Mouse (Mus musculus) ES-CJ7 (cell line): ENCODE measurements around the gene Draxin.
A peak's percentile ranks its signal among the peaks of the same experiment; 100 is the strongest.

Experiments
- DNase-seq: peaks from one replicate; pipeline ENCODE4 v3.0.0; 2011; ENCODE audit warnings: low read depth, low spot score

Gene Draxin

GRCm38 (mm10) chr4:148115467-148115866, 15.0 kb downstream of the Draxin start:
- peak; percentile 49 for DNase-seq

- DNase-seq, result peak; percentile 90
These were observed 15.6 kb downstream of the Draxin start for GRCm38 (mm10) chr4:148114758-148115391.

GRCm38 (mm10) chr4:148112519-148112918, 18.0 kb downstream of the Draxin start:
- no peak for DNase-seq

DNA sequence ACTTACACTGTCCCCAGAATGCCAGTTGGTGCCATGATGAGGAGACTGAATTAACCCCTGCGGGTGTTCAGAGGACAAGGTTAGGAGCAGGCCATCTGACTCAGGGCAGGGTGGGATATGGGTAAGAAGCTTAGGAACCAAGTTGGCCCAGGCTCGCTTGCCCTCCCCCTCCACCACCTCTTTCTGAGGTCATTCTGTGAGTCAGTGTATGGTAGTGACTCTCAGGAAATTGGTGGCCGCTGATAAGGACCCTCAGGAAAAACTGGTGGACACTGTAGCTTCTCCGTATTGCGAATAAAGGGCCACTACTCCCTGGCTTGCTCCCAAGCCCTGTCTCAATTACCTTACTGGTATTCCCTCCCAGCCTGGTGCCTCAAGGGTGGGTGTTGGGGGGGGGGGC, 21.3 kb downstream of the Draxin start:
- no peak for DNase-seq

DNA sequence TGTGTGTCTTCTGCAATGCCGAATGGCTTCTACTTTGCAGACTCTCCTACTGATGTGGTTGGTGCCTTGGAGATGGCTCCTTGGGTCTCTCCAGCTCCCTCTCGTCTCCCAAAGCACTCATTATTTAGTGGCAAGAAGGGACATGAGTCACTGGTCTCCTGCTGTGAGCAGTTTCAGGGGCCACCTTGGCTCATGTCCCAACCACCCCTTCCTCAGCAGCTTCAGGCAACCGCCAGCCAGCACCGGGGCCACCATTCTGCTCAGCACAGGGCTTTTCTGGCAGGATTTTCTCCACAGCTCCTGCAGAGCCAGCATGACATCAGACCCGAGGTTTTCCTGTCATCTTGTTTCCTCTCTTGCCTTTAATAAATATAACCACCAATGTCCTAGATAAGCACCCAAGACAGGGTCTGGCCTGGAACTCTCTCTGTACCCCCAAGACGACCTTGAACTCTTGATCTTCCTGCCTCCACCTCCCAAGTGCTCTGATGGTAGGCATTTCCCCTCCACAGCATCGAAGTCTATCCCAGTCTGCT, 21.9 kb downstream of the Draxin start:
- no peak for DNase-seq

DNA sequence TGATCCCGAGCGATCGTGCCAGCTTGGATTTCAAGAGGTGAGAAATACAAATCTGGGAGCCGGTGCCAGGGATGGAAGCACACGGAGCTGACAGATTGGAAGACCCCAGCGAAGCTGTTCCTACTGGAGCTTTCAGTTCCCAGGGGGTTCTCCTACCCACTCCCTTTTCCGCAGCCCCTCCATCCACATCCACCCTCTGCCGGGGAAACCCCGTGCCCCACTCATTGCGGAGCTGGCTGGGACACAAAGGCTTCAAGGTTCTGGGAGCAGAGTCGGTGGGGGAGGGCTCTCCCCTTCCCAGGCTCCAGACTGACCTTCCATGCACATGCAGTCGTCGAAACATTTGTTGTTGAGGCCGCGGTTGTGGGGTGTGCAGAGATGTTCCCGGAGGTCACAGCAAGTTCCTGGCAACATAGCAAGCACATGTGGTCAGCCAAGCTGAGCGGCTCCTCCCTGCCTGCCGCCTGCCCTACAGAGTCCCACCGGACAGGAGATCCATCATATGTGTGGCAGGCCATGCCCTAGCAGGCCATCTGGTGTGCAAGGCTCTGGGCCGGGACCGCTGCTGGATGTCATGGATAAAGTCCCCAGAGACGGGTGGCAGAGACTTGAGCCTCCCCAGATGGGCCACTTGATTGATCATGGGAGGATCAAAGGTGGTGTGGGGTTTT, 22.7 kb downstream of the Draxin start:
- DNase-seq, result no peak

DNA sequence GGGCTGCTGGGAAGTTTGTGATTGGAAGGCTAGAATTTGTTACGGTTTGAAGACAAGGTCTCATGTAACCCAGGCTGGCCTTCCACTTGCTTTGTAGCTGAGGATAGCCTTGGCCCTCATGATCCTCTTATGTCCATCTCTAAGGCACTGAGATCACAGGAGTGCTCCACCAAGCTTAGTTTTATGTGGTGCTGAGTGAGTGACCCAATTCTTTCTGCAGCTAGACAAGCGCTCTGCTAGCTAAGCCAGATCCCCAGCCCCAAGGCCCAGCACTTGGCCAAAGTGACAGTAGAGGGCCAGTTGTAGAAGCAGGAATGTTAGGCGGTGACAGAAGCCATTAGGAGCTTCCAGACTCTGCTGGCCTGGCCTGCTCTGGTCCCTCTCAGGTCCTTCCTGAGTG, 26.4 kb downstream of the Draxin start:
- DNase-seq, result no peak

GRCm38 (mm10) chr4:148101801-148102527, 28.5 kb downstream of the Draxin start:
- DNase-seq, result peak; percentile 87

- DNase-seq, result no peak
These were observed 31.8 kb downstream of the Draxin start for GRCm38 (mm10) chr4:148098666-148099065.

GRCm38 (mm10) chr4:148097936-148098335, 32.6 kb downstream of the Draxin start:
- no peak for DNase-seq

- peak; percentile 52 for DNase-seq
These were observed 35.4 kb downstream of the Draxin start for GRCm38 (mm10) chr4:148095081-148095480.

GRCm38 (mm10) chr4:148094161-148094560, 36.3 kb downstream of the Draxin start:
- peak; percentile 82 for DNase-seq

- peak; percentile 59 for DNase-seq
These were observed 37.8 kb downstream of the Draxin start for GRCm38 (mm10) chr4:148092551-148093271.

GRCm38 (mm10) chr4:148091181-148091580, 39.3 kb downstream of the Draxin start:
- DNase-seq, result peak; percentile 72

- DNase-seq, result peak; percentile 86
These were observed 41.3 kb downstream of the Draxin start for GRCm38 (mm10) chr4:148089166-148089565.

- DNase-seq, result peak; percentile 95
These were observed 42.5 kb downstream of the Draxin start, which contains the start of gene Agtrap for GRCm38 (mm10) chr4:148087907-148088527. TSS of gene Agtrap (minus strand) at chr4:148088031.

DNA sequence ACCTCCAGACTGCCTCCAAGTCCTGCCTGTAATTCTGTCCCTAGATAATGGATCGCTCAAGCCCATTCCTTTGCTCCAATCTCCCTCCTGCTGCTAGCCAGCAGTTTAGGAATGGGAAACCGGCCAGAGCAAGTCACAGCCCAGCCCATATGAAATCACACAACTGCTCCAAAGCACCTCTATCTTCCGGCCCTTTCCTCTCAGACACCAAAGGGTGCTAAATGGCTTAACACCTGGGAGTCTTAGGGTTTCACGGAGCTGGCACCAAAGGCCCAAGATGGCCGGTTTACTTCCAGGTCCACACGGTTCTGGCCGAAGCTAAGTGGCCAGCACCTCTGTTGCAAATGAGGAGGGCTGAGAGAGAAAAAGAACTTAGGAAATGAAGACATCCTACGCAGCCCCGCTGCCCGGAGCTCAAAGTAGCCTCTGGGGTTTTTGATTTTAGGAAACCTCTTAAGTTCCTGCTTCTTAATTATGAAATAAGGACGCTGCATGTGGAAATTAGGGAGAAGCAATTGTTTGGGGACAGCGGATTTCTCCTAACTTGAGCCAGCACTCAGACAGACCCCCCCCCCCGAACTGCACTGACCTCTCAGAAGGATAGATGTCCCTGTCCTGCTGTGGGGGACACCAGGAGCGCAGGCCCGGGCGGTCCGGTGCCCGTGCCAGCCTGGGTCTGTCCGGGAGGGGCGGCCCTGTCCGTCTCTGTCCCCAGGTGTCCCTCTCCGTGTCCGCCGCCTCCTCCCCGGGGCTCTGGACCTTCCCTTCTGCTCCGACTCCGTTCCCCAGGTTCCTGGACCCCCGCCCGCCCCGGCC, 43.2 kb downstream of the Draxin start:
- peak; percentile 93 for DNase-seq

- no peak for DNase-seq
These were observed 44.6 kb downstream of the Draxin start for GRCm38 (mm10) chr4:148085907-148086305.

DNA sequence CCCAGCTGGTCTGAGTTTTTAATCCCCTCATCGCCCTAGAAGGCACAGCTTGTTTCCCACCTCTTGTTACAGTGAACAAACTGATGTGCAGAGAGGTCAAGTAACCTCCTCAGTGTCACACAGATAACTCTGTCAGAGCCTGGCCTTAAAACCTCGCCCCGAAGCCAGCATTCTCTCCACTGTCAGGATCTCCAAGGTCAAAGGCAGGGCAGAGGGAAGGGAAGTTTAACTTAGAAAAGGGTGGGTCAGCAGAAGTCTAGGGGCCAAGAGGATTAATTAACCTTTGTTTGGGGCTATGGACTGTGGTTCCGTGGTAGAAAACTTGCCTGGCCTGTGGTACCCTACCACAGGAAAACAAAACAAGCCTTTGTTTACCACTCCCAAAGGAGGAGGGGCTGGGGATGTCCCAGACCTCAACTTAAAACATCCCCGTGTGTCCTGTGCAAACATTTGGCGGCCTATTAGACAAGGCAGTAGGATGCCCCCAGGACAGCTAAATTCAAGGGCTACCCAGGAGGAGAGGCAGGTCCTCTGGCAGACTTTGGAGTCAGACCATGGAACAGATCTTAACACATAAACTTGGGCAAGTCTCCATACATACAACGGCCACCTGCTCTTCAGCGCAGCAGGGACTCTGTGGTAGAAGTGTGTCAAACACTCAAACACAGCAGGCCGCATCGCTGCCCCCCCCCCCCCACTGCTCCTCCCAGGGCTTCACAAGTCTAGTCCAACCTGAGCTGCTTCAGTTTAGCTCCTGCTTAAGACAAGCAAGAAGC, 45.2 kb downstream of the Draxin start:
- peak; percentile 91 for DNase-seq
